9 mouse cellular contexts compared by ENCODE assay signal in genomic region chr11:98954373-98954772, GRCm38 (mm10). TPM values are rescaled to one million over a fixed set of nuclear protein-coding genes. Genes with fewer than 3 reads are reported as not detected.
DNase-seq lines count a peak whose midpoint lies in the region; ATAC-seq and TF ChIP-seq lines count a peak whose summit lies in the region.
"Had no signal": no experiment of that assay in that cellular context is flagged by ENCODE, and none has a peak within 500 bp of the region (broad histone marks: within the 10 kb centered on the region; RNA-seq: fewer than 3 reads in every experiment).

No protein-coding gene starts in this region.

- H3K4me3 ChIP-seq in cerebellum, adult 2 months (replicated peaks; ENCODE audit: insufficient read depth, low read depth, low read length), result no peak overlapping the region
- H3K4me3 ChIP-seq in forebrain, embryonic 11.5 days (ENCODE audit: low read depth, low read length), result no peak overlapping the region
- H3K4me3 ChIP-seq in hindbrain, embryonic 13.5 days, result no peak overlapping the region
- no peak overlapping the region for H3K4me3 ChIP-seq in liver, adult 2 months (ENCODE audit: insufficient read depth, low read depth, low read length)
- no peak overlapping the region for H3K4me3 ChIP-seq in midbrain, embryonic 16.5 days (ENCODE audit: low read depth, low read length)

- 28% methylated on average over 10 of the region's 10 CpGs for WGBS in cerebellum, adult 2 months
- WGBS in forebrain, embryonic 11.5 days, result 5% methylated on average over 10 of the region's 10 CpGs
- WGBS in hindbrain, embryonic 13.5 days, result 4% methylated on average over 10 of the region's 10 CpGs
- WGBS in liver, adult 2 months, result 18% methylated on average over 10 of the region's 10 CpGs
- WGBS in midbrain, embryonic 16.5 days, result 6% methylated on average over 10 of the region's 10 CpGs

- H3K27me3 ChIP-seq in cerebellum, adult 2 months (ENCODE audit: control insufficient read depth, insufficient read depth, low read length), result no peaks in the 10 kb centered on the region
- H3K27me3 ChIP-seq in forebrain, embryonic 11.5 days (ENCODE audit: control insufficient read depth, insufficient read depth, low read length), result no peaks in the 10 kb centered on the region
- H3K27me3 ChIP-seq in hindbrain, embryonic 13.5 days, result no peaks in the 10 kb centered on the region
- no peaks in the 10 kb centered on the region for H3K27me3 ChIP-seq in liver, adult 2 months (ENCODE audit: control insufficient read depth, insufficient read depth, low read length)
- no peaks in the 10 kb centered on the region for H3K27me3 ChIP-seq in midbrain, embryonic 16.5 days (ENCODE audit: control insufficient read depth, insufficient read depth, low read depth, low read length)
- H3K27me3 ChIP-seq: Patski had no signal

- H3K9ac ChIP-seq in forebrain, embryonic 11.5 days (ENCODE audit: low read length), result peak overlapping the region; percentile 17; the same call in 1 of the 2 replicates
- H3K9ac ChIP-seq in hindbrain, embryonic 13.5 days, result peak overlapping the region; percentile 55
- H3K9ac ChIP-seq in liver, adult 2 months (ENCODE audit: low read depth, low read length), result no peak overlapping the region; the same call in 1 of the 2 replicates
- 0 out of 2 replicates have a peak overlapping the region, but pooled peaks have one; percentile 17 for H3K9ac ChIP-seq in midbrain, embryonic 16.5 days (ENCODE audit: low read depth, low read length)

- TF ChIP-seq POLR2A in cerebellum, adult 2 months (IDR thresholded peaks at IDR 0.05; ENCODE audit: borderline replicate concordance, insufficient read depth, low read length), result no peak
- no peak for TF ChIP-seq POLR2A in liver, adult 2 months (IDR thresholded peaks at IDR 0.05; ENCODE audit: extremely low read depth, insufficient read depth, low read length)

- H3K27ac ChIP-seq in cerebellum, adult 2 months (ENCODE audit: insufficient read depth, low read length), result no peak overlapping the region
- peak overlapping the region; percentile 70; the same call in 1 of the 2 replicates for H3K27ac ChIP-seq in forebrain, embryonic 11.5 days (ENCODE audit: low read depth, low read length)
- H3K27ac ChIP-seq in hindbrain, embryonic 13.5 days, result peak overlapping the region; percentile 82
- no peak overlapping the region for H3K27ac ChIP-seq in liver, adult 2 months (replicated peaks; ENCODE audit: insufficient read depth, low read depth, low read length)
- peak overlapping the region; percentile 64 for H3K27ac ChIP-seq in midbrain, embryonic 16.5 days (ENCODE audit: low read length)

- ATAC-seq in forebrain, embryonic 11.5 days (replicated peaks; ENCODE audit: low FRiP score), result peak; percentile 75
- ATAC-seq in hindbrain, embryonic 13.5 days (ENCODE audit: low FRiP score), result peak; percentile 22
- ATAC-seq in midbrain, embryonic 16.5 days, result peak; percentile 16; the same call in 1 of the 2 replicates
- ATAC-seq: Patski had no signal

- H3K36me3 ChIP-seq in forebrain, embryonic 11.5 days (ENCODE audit: control insufficient read depth, insufficient read depth, low read length), result no peaks in the 10 kb centered on the region
- H3K36me3 ChIP-seq in hindbrain, embryonic 13.5 days, result peaks cover 15% of the 10 kb centered on the region
- H3K36me3 ChIP-seq in liver, adult 2 months (ENCODE audit: control insufficient read depth, insufficient read depth, low read length), result no peaks in the 10 kb centered on the region
- peaks cover 6% of the 10 kb centered on the region; the same call in 1 of the 2 replicates for H3K36me3 ChIP-seq in midbrain, embryonic 16.5 days (ENCODE audit: control insufficient read depth, insufficient read depth, low read length)

- peak overlapping the region; percentile 38 for H3K4me2 ChIP-seq in forebrain, embryonic 11.5 days (ENCODE audit: low read depth, low read length, severe bottlenecking)
- H3K4me2 ChIP-seq in hindbrain, embryonic 13.5 days, result peak overlapping the region; percentile 33
- H3K4me2 ChIP-seq in midbrain, embryonic 16.5 days (ENCODE audit: low read length), result 0 out of 2 replicates have a peak overlapping the region, but pooled peaks have one; percentile 7

- H3K9me3 ChIP-seq in forebrain, embryonic 11.5 days (ENCODE audit: control insufficient read depth, low read length), result no peaks in the 10 kb centered on the region
- H3K9me3 ChIP-seq in hindbrain, embryonic 13.5 days, result no peaks in the 10 kb centered on the region
- H3K9me3 ChIP-seq in midbrain, embryonic 16.5 days (replicated peaks; ENCODE audit: control insufficient read depth, low read length, poor library complexity, severe bottlenecking), result no peaks in the 10 kb centered on the region

- H3K4me1 ChIP-seq in cerebellum, adult 2 months (ENCODE audit: control insufficient read depth, insufficient read depth, low read length), result peaks cover 50% of the 10 kb centered on the region
- peaks cover 26% of the 10 kb centered on the region for H3K4me1 ChIP-seq in forebrain, embryonic 11.5 days (replicated peaks; ENCODE audit: control insufficient read depth, insufficient read depth, low read length)
- peaks cover 68% of the 10 kb centered on the region for H3K4me1 ChIP-seq in hindbrain, embryonic 13.5 days (replicated peaks)
- H3K4me1 ChIP-seq in liver, adult 2 months (ENCODE audit: control insufficient read depth, insufficient read depth, low read length), result peaks cover 42% of the 10 kb centered on the region
- H3K4me1 ChIP-seq in midbrain, embryonic 16.5 days (ENCODE audit: control insufficient read depth, insufficient read depth, low read length), result peaks cover 30% of the 10 kb centered on the region

- peaks cover 14% of the 10 kb centered on the region; the same call in 1 of the 2 replicates for H3K79me2 ChIP-seq in liver, adult 2 months (ENCODE audit: control insufficient read depth, insufficient read depth, low read length)

- peak; percentile 65; the same call in 1 of the 2 replicates for TF ChIP-seq CTCF in cerebellum, adult 2 months (IDR thresholded peaks at IDR 0.05; ENCODE audit: borderline replicate concordance, insufficient read depth, low read depth, low read length)
- TF ChIP-seq CTCF in liver, adult 2 months (IDR thresholded peaks at IDR 0.05; ENCODE audit: low read depth, low read length), result peak; percentile 77

- no peak for DNase-seq in cerebellum, adult 2 months
- no peak for DNase-seq in cerebellum, adult 8-10 months
- DNase-seq in ZHBTc4 (ENCODE audit: low read depth, low spot score), result peak; percentile 84
- DNase-seq in forebrain, embryonic 11.5 days (ENCODE audit: low spot score), result peak; percentile 91
- peak; percentile 37 for DNase-seq in liver, adult 2 months (ENCODE audit: extremely low read depth, low read depth, low spot score)
- peak; percentile 96 for DNase-seq in testis, postnatal 10 days (ENCODE audit: low spot score)

RNA-seq across cellular contexts. Expression of gene Rara, which starts 26.8 kb away (rescaled TPM):
- polyA plus RNA-seq in cerebellum, adult 2 months (2012; rRNA removed), result 13.5 and 15.4 TPM in 2 replicates
- polyA plus RNA-seq in forebrain, embryonic 11.5 days (2014; fragmentation: Nextera tagmentation; extraction: Ambion mirVana), result 23.3 and 25.2 TPM in 2 replicates
- polyA plus RNA-seq in hindbrain, embryonic 13.5 days (2015; fragmentation: Nextera tagmentation; extraction: Ambion mirVana), result 17.1 and 20.3 TPM in 2 replicates
- total RNA-seq in liver, adult 2 months (2014; rRNA removed), result 3.7 and 4.5 TPM in 2 replicates
- polyA plus RNA-seq in liver, adult 2 months (2012; rRNA removed), result 14.1 and 14.6 TPM in 2 replicates
- polyA plus RNA-seq in midbrain, embryonic 16.5 days (2015; fragmentation: Nextera tagmentation; extraction: Ambion mirVana), result 9.5 and 9.6 TPM in 2 replicates

RNA-seq across cellular contexts. Expression of gene Gjd3, which starts 28.4 kb away (rescaled TPM):
- polyA plus RNA-seq in cerebellum, adult 2 months (2012; rRNA removed), result 1.2 and 2.1 TPM in 2 replicates
- 0.23 TPM in 1 of 2 replicates, not detected in the other for polyA plus RNA-seq in forebrain, embryonic 11.5 days (2014; fragmentation: Nextera tagmentation; extraction: Ambion mirVana)
- 1.5 and 1.6 TPM in 2 replicates for polyA plus RNA-seq in hindbrain, embryonic 13.5 days (2015; fragmentation: Nextera tagmentation; extraction: Ambion mirVana)
- not detected in 2 replicates for total RNA-seq in liver, adult 2 months (2014; rRNA removed)
- 0.11 TPM in 1 of 2 replicates, not detected in the other for polyA plus RNA-seq in liver, adult 2 months (2012; rRNA removed)
- 1.0 and 1.9 TPM in 2 replicates for polyA plus RNA-seq in midbrain, embryonic 16.5 days (2015; fragmentation: Nextera tagmentation; extraction: Ambion mirVana)

RNA-seq across cellular contexts. Expression of gene Cdc6, which starts 46.8 kb away (rescaled TPM):
- 0.30 and 0.36 TPM in 2 replicates for polyA plus RNA-seq in cerebellum, adult 2 months (2012; rRNA removed)
- 52.8 and 54.7 TPM in 2 replicates for polyA plus RNA-seq in forebrain, embryonic 11.5 days (2014; fragmentation: Nextera tagmentation; extraction: Ambion mirVana)
- polyA plus RNA-seq in hindbrain, embryonic 13.5 days (2015; fragmentation: Nextera tagmentation; extraction: Ambion mirVana), result 5.9 and 6.0 TPM in 2 replicates
- total RNA-seq in liver, adult 2 months (2014; rRNA removed), result 0.09 and 0.20 TPM in 2 replicates
- polyA plus RNA-seq in liver, adult 2 months (2012; rRNA removed), result 0.07 TPM in 1 of 2 replicates, not detected in the other
- 2.4 TPM in 2 replicates for polyA plus RNA-seq in midbrain, embryonic 16.5 days (2015; fragmentation: Nextera tagmentation; extraction: Ambion mirVana)

Comparison
In these comparisons a context has a peak if more than half of its experiments do, and no peak if none do; other contexts are left out.
1. DNase-seq: peak in ZHBTc4 (single experiment), forebrain, embryonic 11.5 days (single experiment), liver, adult 2 months (single experiment) and testis, postnatal 10 days (single experiment); none in cerebellum, adult 2 months (0 of 2) and cerebellum, adult 8-10 months (single experiment).
2. H3K27ac ChIP-seq: peak in forebrain, embryonic 11.5 days (single experiment), hindbrain, embryonic 13.5 days (single experiment) and midbrain, embryonic 16.5 days (single experiment); none in cerebellum, adult 2 months (single experiment) and liver, adult 2 months (single experiment).
3. ATAC-seq: peak in every context shown above with its lines; median percentile 75 in forebrain, embryonic 11.5 days; 22 in hindbrain, embryonic 13.5 days; 16 in midbrain, embryonic 16.5 days.
4. Peak in every context shown above with its lines, with median percentiles within 50 percentile points of each other: H3K4me2 ChIP-seq.